Mouse (Mus musculus) adrenal gland, adult (tissue): ENCODE data around the gene 2810006K23Rik.

Source experiments
- DNase-seq, 2 experiments: peaks; one replicate each; pipeline ENCODE4 v3.0.0; 2022 to 2023; ENCODE audit warnings: low spot score in 1 of 2; ENCODE audit not compliant: inconsistent age in 2 of 2

Gene 2810006K23Rik

DNA sequence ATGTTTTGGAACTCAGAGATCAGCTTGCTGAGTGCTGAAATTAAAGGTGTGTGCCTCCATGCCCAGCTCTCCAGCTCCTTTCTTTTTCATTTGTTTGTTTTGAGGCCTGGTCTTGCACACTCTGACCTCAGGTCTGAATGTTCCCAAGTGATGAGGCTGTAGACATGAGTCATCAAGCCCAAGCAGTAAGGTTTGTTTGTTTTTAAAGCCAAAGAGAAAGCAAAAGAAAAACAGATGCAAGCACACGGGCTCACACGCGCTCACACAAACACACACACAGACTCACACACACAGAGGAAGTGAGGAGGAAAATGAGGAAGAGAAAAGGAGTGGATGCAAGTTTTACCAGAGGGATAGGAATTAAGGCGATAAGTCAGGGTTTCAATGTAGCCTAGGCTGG is 49.3 kb downstream of the 2810006K23Rik start:
- peak in 1 of 2 experiments; percentile 10 for DNase-seq

DNA sequence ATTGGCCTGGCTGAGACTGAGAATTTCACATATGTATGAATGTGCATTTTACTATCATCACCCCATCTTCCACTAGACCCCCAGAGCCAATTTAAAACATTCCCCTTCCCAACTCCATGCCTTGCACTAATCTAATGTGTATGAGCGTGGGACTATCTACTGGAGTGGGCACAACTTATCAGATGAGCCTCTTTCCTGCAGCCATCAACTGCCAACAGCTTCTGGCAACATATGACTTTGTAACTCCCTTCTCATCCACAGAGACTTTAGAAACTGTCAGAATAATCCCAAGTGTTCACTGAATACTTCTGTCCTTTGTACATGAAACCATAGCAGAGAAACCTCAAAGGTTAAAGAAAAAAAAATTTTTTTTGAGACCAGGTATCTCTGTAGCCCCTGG is 52.2 kb downstream of the 2810006K23Rik start:
- DNase-seq = no peak

DNA sequence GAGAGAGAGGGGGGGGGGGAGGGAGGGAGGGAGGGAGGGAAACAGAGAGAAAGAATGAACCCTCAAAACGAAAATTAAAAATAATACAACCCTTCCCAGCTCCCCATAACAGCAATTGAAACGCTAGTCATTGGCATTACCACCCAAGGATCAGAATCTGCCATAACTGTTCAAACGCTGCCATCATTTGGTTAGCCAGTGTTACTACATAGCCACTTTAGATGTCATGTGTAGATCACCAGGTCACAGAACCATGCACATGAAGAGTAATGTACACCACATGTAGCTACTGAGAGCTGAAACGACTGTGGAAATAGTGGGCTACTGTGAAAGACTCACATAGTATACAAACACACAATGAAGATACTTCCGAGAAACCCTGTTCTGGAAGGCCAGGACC is 60.0 kb downstream of the 2810006K23Rik start:
- no peak for DNase-seq
